Mouse (Mus musculus) E14TG2a.4 (cell line): ENCODE results near the gene Smtnl2.
"Not testable (repeated sequence)": the region's sequence is repeated elsewhere in the genome, so short reads cannot be mapped to it uniquely, and the experiment has no call there.

Experiments used
- H3K27me3 ChIP-seq: 2 replicates; pipeline ENCODE4 v1.6.1; 2014; ENCODE audit warnings: low read length, control low read depth; ENCODE audit not compliant: insufficient read depth
- H3K36me3 ChIP-seq: 2 replicates; pipeline ENCODE4 v1.6.1; 2014; ENCODE audit warnings: low read length, control low read depth; ENCODE audit not compliant: insufficient read depth
- H3K4me1 ChIP-seq: replicated peaks from 2 replicates; pipeline ENCODE4 v1.6.1; 2014; ENCODE audit warnings: low read depth, low read length, control low read depth
- H3K4me3 ChIP-seq: replicated peaks from 2 replicates; pipeline ENCODE4 v1.5.1; 2014; ENCODE audit warnings: mild to moderate bottlenecking, low read length
- H3K9me3 ChIP-seq: 2 replicates; pipeline ENCODE4 v1.6.1; 2014; ENCODE audit warnings: low read length, control low read depth
- CTCF ChIP-seq: conservative IDR thresholded peaks from 2 replicates; pipeline ENCODE4 v1.5.1; 2014; ENCODE audit warnings: low read length
- NANOG ChIP-seq: IDR thresholded peaks from 2 replicates; pipeline ENCODE4 v1.6.1; 2014; ENCODE audit warnings: borderline replicate concordance, low read length, mixed read lengths
- POU5F1 ChIP-seq: IDR thresholded peaks from 2 replicates; pipeline ENCODE4 v1.6.1; 2014; ENCODE audit warnings: low read length, borderline replicate concordance

Smtnl2 gene

DNA sequence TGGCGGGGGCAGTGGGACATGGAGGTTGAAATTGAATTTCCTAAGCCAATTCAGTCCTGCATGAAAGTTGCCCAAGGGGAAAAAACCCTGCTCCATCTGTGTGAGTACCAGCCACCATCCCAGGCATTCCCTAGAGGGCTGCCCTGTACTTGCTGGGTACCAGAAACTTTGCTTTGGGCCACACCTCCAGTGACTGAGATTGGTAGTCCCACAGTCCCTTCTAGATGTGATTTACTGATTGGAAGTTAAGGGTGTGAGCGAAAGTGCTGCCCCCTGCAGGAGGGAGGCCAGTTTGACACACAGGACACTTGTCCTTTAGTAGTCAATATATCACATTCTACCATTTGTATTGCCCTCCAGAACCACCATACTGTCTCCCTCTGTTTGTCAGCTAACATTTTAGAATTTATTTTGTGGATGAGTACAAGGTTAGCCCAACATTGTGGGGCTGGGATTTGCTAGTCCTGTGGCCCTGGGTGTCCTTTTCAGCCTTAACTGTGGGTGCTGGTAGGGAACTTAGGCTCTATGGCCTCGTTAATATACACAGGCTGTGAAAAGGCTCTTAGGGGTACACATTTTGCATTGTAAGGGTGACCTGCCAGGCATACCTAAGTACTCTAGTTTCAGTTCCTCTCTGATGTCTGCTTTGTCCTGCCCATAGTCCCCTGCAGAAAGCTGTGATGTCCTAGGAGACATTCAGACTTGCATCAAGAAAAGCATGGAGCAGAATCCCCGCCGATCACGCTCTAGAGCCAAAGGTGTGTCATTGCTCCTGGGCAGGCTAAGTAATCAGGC lies 35.0 kb upstream of the Smtnl2 start:
- TF ChIP-seq POU5F1: no peak
- peak; percentile 77 for TF ChIP-seq CTCF
- Histone ChIP-seq H3K4me3 (no peak overlapping the region), H3K36me3 (peaks cover 99% of the 10 kb centered on the region)

DNA sequence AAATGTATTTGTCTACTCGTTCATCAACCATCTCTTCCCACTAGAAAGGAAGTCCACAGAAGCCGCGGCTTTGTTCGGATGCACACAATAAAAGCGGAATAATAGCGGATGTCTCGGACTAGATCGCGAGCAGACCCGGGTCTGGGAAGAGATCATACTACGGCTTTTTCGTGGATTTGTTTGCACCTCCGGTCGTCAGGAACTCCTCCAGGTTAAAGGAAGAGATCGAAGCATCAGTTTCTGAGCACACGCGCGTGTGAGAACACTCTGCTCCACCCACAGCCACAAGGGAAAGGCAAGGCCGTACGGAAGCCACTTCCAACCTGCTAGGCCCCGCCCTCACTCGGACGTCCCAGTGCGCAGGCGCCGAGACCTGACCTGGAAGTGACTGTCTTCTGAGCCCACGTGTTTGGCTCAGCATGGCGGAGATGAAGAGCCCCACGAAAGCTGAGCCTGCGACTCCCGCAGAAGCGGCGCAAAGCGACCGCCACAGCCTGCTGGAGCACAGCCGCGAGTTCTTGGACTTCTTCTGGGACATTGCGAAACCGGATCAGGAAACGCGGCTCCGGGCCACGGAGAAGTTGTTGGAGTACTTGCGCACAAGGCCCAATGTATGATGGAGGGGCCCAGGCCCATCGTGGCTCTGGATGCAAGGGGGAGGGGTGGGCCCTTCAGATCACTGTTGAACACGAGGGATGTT lies 29.6 kb upstream of the Smtnl2 start, which contains the start of gene Mybbp1a:
Gene Mybbp1a, plus strand, starts transcription at position 391 of the 700 bp plus-strand sequence.
- peaks cover 62% of the 10 kb centered on the region for H3K4me1 ChIP-seq
- H3K36me3 ChIP-seq: peaks cover 46% of the 10 kb centered on the region
- H3K9me3 ChIP-seq: no peaks in the 10 kb centered on the region
- peak within 1 kb of the TSS; percentile 100 for H3K4me3 ChIP-seq
- TF ChIP-seq CTCF: no peak
- no peak for TF ChIP-seq POU5F1
- H3K27me3 ChIP-seq: no peaks in the 10 kb centered on the region

More for the DNA sequence above, 35.0 kb upstream of the Smtnl2 start:
- Histone ChIP-seq H3K9me3 (no peaks in the 10 kb centered on the region), H3K4me1 (peaks cover 95% of the 10 kb centered on the region), H3K27me3 (no peaks in the 10 kb centered on the region)

DNA sequence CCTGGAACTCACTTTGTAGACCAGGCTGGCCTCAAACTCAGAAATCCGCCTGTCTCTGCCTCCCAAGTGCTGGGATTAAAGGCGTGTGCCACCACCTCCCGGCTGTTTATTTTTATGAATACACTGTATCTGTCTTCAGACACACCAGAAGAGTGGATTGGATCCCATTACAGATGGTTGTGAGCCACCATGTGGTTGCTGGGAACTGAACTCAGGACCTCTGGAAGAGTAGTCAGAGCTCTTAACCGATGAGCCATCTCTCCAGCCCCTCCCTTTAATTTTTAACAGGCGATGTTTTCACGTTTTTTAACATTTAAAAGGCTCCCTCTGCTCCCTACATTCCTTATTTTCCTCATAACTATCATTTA lies 29.1 kb upstream of the Smtnl2 start:
- H3K27me3 ChIP-seq: not testable (repeated sequence)
- Histone ChIP-seq H3K4me3 (peak overlapping the region; percentile 100), H3K36me3 (peaks cover 40% of the 10 kb centered on the region)

GRCm38 (mm10) chr11:72438411-72438810 lies 26.9 kb upstream of the Smtnl2 start:
- Histone ChIP-seq H3K36me3 (peaks cover 18% of the 10 kb centered on the region), H3K27me3 (no peaks in the 10 kb centered on the region), H3K4me1 (peaks cover 53% of the 10 kb centered on the region), H3K9me3 (no peaks in the 10 kb centered on the region), H3K4me3 (no peak overlapping the region)
- TF ChIP-seq NANOG: no peak
- TF ChIP-seq POU5F1: no peak
- no peak for TF ChIP-seq CTCF

More for the DNA sequence above, 29.1 kb upstream of the Smtnl2 start:
- H3K9me3 ChIP-seq: not testable (repeated sequence)
- H3K4me1 ChIP-seq: peaks cover 62% of the 10 kb centered on the region

DNA sequence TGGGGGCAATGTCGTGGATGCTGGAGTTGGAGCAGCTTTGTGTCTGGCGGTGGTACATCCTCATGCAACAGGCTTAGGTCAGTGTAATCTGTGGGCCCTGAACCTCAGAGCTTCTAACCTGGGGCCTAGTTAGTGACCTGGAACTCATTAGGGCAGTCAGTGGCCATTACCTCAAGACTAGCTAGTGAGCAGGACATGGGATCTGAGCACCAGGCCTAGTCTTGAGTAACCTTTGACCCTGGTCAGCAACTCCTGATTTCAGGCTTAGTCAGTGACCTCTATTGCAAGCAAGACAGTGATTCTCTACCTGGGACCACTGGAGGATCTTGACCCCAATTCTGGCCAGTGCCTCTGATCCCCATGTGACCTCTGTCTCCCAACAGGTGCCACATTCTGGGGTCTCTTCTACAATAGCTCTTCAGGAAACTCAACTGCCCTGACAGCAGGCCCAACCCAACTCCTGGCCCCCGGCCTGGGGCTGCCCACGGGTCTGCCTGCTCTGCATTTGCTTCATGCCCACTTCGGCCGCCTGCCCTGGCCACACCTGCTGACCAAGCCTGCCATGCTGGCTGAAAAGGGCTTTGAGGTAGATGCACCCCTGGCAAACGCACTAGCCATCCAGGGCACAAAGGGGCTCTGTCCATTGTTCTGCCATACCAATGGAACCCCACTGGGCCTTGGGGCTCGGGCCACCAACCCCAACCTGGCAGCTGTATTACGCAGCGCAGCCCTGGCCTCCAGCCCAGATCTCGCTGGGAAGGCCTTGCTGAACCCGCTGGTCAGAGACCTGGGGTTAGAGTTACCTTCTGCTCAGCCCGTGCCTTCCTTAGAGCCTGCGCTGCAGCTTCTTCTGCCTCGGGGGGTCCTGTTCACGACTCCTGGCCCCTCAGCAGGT lies 25.5 kb upstream of the Smtnl2 start:
- Histone ChIP-seq H3K36me3 (peaks cover 4% of the 10 kb centered on the region), H3K9me3 (no peaks in the 10 kb centered on the region), H3K4me3 (0 out of 2 replicates have a peak overlapping the region, but pooled peaks have one; percentile 26), H3K27me3 (no peaks in the 10 kb centered on the region), H3K4me1 (peaks cover 39% of the 10 kb centered on the region)
- TF ChIP-seq POU5F1 (no peak), NANOG (no peak), CTCF (no peak)

DNA sequence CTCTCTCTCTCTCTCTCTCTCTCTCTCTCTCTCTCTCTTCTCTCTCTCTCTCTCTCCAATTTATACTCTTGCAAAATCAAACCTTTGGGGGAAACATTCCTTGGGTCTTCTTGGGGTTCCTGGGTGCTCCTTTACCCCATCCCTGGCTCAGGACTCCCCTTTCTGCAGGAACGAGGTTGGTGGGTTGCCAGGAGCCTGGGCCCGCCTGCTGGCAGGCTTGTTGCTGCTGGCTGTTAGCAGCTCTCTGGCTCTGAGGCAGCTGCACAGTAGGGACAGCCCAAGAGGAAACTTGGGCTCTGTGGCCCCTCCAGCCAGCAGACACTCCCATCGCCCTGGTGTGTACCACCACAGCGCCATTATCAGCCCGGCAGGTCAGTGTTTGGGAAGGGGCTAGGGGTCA lies 24.8 kb upstream of the Smtnl2 start:
- H3K9me3 ChIP-seq: no peaks in the 10 kb centered on the region
- H3K27me3 ChIP-seq: no peaks in the 10 kb centered on the region
- H3K36me3 ChIP-seq: no peaks in the 10 kb centered on the region
- 0 out of 2 replicates have a peak overlapping the region, but pooled peaks have one; percentile 26 for H3K4me3 ChIP-seq
- H3K4me1 ChIP-seq: peaks cover 38% of the 10 kb centered on the region
- TF ChIP-seq POU5F1: no peak
- TF ChIP-seq NANOG: no peak
- no peak for TF ChIP-seq CTCF

- no peaks in the 10 kb centered on the region for H3K9me3 ChIP-seq
- H3K4me3 ChIP-seq: peak overlapping the region; percentile 29; the same call in 1 of the 2 replicates
- no peaks in the 10 kb centered on the region for H3K27me3 ChIP-seq
- H3K4me1 ChIP-seq: peaks cover 38% of the 10 kb centered on the region
- TF ChIP-seq CTCF (no peak), POU5F1 (no peak), NANOG (no peak)
- no peaks in the 10 kb centered on the region for H3K36me3 ChIP-seq
Measured at GRCm38 (mm10) chr11:72435694-72436045, 24.2 kb upstream of the Smtnl2 start.

DNA sequence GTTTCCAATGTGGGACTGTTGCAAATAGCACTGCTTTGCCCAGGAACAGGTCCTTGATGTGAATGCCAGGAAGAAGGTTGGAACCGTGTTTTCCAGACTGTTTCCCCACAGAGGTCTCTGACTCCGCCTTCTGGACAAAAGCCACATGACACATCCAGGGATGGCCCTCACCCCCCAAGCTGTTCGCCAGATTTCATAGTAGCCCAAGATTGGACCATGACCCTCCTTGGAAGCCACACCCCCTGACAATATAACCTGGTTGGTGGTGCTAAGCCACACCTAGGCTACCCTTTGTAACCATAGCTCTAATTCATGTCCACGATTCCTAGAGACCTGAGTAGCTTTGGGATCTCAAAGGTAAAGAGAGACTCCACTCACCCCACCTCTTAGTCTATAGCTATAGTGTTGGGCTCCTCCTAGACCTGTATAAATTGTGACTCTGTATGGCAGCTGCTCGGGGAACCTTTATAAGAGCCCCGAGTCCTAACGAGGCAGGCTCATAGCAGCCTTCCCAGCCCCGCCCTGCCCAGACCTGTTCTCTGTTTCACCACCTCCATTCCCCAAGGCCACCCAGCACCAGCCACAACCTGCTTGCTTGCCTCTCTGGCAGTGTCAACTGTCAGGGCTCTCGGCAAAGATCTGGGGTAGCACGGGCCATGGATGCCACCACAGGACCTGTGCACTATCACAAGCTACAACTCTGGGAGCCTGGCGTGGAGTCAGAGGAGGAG lies 23.6 kb upstream of the Smtnl2 start, which contains the start of gene Ggt6:
Gene Ggt6, plus strand, starts transcription at position 564 of the 731 bp plus-strand sequence.
- Histone ChIP-seq H3K27me3 (no peaks in the 10 kb centered on the region), H3K36me3 (no peaks in the 10 kb centered on the region), H3K4me3 (peak within 1 kb of the TSS; percentile 29; the same call in 1 of the 2 replicates), H3K4me1 (peaks cover 38% of the 10 kb centered on the region), H3K9me3 (no peaks in the 10 kb centered on the region)
- TF ChIP-seq CTCF (no peak), POU5F1 (no peak), NANOG (no peak)

- H3K9me3 ChIP-seq, H3K27me3 ChIP-seq, H3K36me3 ChIP-seq, H3K4me3 ChIP-seq: not testable (repeated sequence)
- peaks cover 16% of the 10 kb centered on the region for H3K4me1 ChIP-seq
Measured at GRCm38 (mm10) chr11:72430311-72431068, 19.0 kb upstream of the Smtnl2 start.
